Mouse (Mus musculus) small intestine, adult 2 months (tissue): ENCODE measurements at regions not wholly inside any gene's neighbourhood (a gene's known extent, or its start where the extent isn't known, plus 50 kb on each side); places are given as distances from the start of the nearest gene placed in this dataset.

Experiments used
- H3K27ac ChIP-seq: fragments of 200-500 bp; 2 replicates; pipeline ENCODE4 v1.5.1; 2012; ENCODE audit warnings: low read depth, low read length, control low read depth, inconsistent platforms; ENCODE audit not compliant: insufficient read depth
- H3K27me3 ChIP-seq: fragments of 200-500 bp; 2 replicates; pipeline ENCODE4 v1.6.1; 2012; ENCODE audit warnings: mild to moderate bottlenecking, moderate library complexity, low read length, inconsistent platforms; ENCODE audit not compliant: control insufficient read depth, insufficient read depth
- H3K36me3 ChIP-seq: fragments of 200-500 bp; 2 replicates; pipeline ENCODE4 v1.6.1; 2012; ENCODE audit warnings: mild to moderate bottlenecking, low read length, control low read depth, inconsistent platforms; ENCODE audit not compliant: control insufficient read depth, insufficient read depth
- H3K4me1 ChIP-seq: fragments of 200-500 bp; 2 replicates; pipeline ENCODE4 v1.6.1; 2012; ENCODE audit warnings: low read length, inconsistent platforms, mixed read lengths; ENCODE audit not compliant: control insufficient read depth, insufficient read depth, insufficient read length
- H3K4me3 ChIP-seq: fragments of 200-500 bp; 2 replicates; pipeline ENCODE4 v1.5.1; 2012; ENCODE audit warnings: low read depth, mild to moderate bottlenecking, control low read depth, inconsistent platforms, low read length, moderate library complexity
- CTCF ChIP-seq: fragments of 200-500 bp; IDR thresholded peaks from 2 replicates; pipeline ENCODE4 v1.5.1; 2012; ENCODE audit warnings: low read depth, mild to moderate bottlenecking, control low read depth, inconsistent platforms, low read length, moderate library complexity, mixed read lengths; ENCODE audit not compliant: insufficient replicate concordance, insufficient read length; ENCODE audit errors: extremely low read depth
- POLR2A ChIP-seq: fragments of 200-500 bp; IDR thresholded peaks from 2 replicates; pipeline ENCODE4 v1.6.1; 2012; ENCODE audit warnings: low read depth, mild to moderate bottlenecking, control low read depth, inconsistent platforms, low read length, moderate library complexity
- whole genome bisulfite sequencing: fragments of 180-500 bp; shearing (Covaris S2); methylation state at CpG from one replicate; pipeline ENCODE4 v1.1.7; 2018; 5-methylcytosine and 5-hydroxymethylcytosine counted together

GRCm38 (mm10) chr10:17175385-17175784, 547.6 kb upstream of the Cited2 start:
- H3K4me3 ChIP-seq, result no peak overlapping the region
- no peak overlapping the region for H3K27ac ChIP-seq
- 71% methylated on average over 3 of the region's 3 CpGs for WGBS
- no peaks in the 10 kb centered on the region for H3K27me3 ChIP-seq
- TF ChIP-seq POLR2A (no peak), CTCF (no peak)
- H3K36me3 ChIP-seq, result no peaks in the 10 kb centered on the region
- 0 out of 2 replicates have a peak, but pooled peaks cover 2% of the 10 kb centered on the region for H3K4me1 ChIP-seq

GRCm38 (mm10) chr10:17177054-17177453, 546.0 kb upstream of the Cited2 start:
- Histone ChIP-seq H3K27ac (no peak overlapping the region), H3K4me3 (no peak overlapping the region), H3K36me3 (no peaks in the 10 kb centered on the region), H3K4me1 (0 out of 2 replicates have a peak, but pooled peaks cover 2% of the 10 kb centered on the region), H3K27me3 (no peaks in the 10 kb centered on the region)
- TF ChIP-seq CTCF (no peak), POLR2A (no peak)
- 93% methylated on average over 1 of the region's 1 CpGs for WGBS

GRCm38 (mm10) chr10:17177503-17178278, 545.3 kb upstream of the Cited2 start:
- H3K4me1 ChIP-seq, result 0 out of 2 replicates have a peak, but pooled peaks cover 2% of the 10 kb centered on the region
- H3K4me3 ChIP-seq, result no peak overlapping the region
- 77% methylated on average over 4 of the region's 4 CpGs for WGBS
- H3K27me3 ChIP-seq, result no peaks in the 10 kb centered on the region
- no peak overlapping the region for H3K27ac ChIP-seq
- no peak for TF ChIP-seq CTCF
- H3K36me3 ChIP-seq, result no peaks in the 10 kb centered on the region

GRCm38 (mm10) chr10:17178627-17179026, 544.4 kb upstream of the Cited2 start:
- TF ChIP-seq CTCF, result no peak
- no peak overlapping the region for H3K27ac ChIP-seq
- no peak overlapping the region for H3K4me3 ChIP-seq
- no peaks in the 10 kb centered on the region for H3K36me3 ChIP-seq
- no peaks in the 10 kb centered on the region for H3K27me3 ChIP-seq
- H3K4me1 ChIP-seq, result 0 out of 2 replicates have a peak, but pooled peaks cover 2% of the 10 kb centered on the region

- no peak overlapping the region for H3K4me3 ChIP-seq
- H3K27ac ChIP-seq, result no peak overlapping the region
- no peaks in the 10 kb centered on the region for H3K36me3 ChIP-seq
- TF ChIP-seq CTCF (no peak), POLR2A (no peak)
- no peaks in the 10 kb centered on the region; the same call in 1 of the 2 replicates for H3K4me1 ChIP-seq
- no peaks in the 10 kb centered on the region for H3K27me3 ChIP-seq
- WGBS, result 12% methylated on average over 2 of the region's 2 CpGs
Observed at GRCm38 (mm10) chr10:17184418-17184817, 538.6 kb upstream of the Cited2 start.

GRCm38 (mm10) chr10:17196205-17196604, 526.8 kb upstream of the Cited2 start:
- Histone ChIP-seq H3K36me3 (no peaks in the 10 kb centered on the region), H3K27ac (no peak overlapping the region), H3K4me3 (no peak overlapping the region), H3K27me3 (no peaks in the 10 kb centered on the region), H3K4me1 (no peaks in the 10 kb centered on the region)
- 57% methylated on average over 12 of the region's 12 CpGs for WGBS
- TF ChIP-seq POLR2A (no peak), CTCF (no peak)

- TF ChIP-seq POLR2A (no peak), CTCF (no peak)
- Histone ChIP-seq H3K4me1 (no peaks in the 10 kb centered on the region), H3K4me3 (no peak overlapping the region), H3K27me3 (no peaks in the 10 kb centered on the region), H3K27ac (no peak overlapping the region), H3K36me3 (no peaks in the 10 kb centered on the region)
- WGBS, result 8% methylated on average over 1 of the region's 1 CpGs
Observed at GRCm38 (mm10) chr10:17196636-17197035, 526.4 kb upstream of the Cited2 start.
